Mouse (Mus musculus) CH12.LX (cell line): ENCODE results near the gene Anapc13.

Source experiments
- CTCF ChIP-seq, 2 experiments: IDR thresholded peaks in 1 of 2; conservative IDR thresholded peaks in 1 of 2; 2 replicates each; pipeline ENCODE4 v1.5.1; 2011 to 2012; ENCODE audit warnings: low read depth in 2 of 2, low read length in 2 of 2, improper control_type of control experiment in 1 of 2, inconsistent platforms in 1 of 2, mild to moderate bottlenecking in 1 of 2, moderate library complexity in 1 of 2
- POLR2AphosphoS2 ChIP-seq: IDR thresholded peaks from 2 replicates; pipeline ENCODE4 v1.6.1; 2011; ENCODE audit warnings: low read depth, low read length, improper control_type of control experiment
- TCF12 ChIP-seq: IDR thresholded peaks from 2 replicates; pipeline ENCODE4 v1.6.1; 2014; ENCODE audit warnings: low read depth, mild to moderate bottlenecking, inconsistent platforms, low read length, improper control_type of control experiment
- USF1 ChIP-seq: IDR thresholded peaks from 2 replicates; pipeline ENCODE4 v1.6.1; 2014; ENCODE audit warnings: low read depth, mild to moderate bottlenecking, inconsistent platforms, low read length, improper control_type of control experiment
- ZKSCAN1 ChIP-seq: IDR thresholded peaks from 2 replicates; pipeline ENCODE4 v1.6.1; 2012; ENCODE audit warnings: low read depth, inconsistent platforms, low read length, improper control_type of control experiment, borderline replicate concordance

- TF ChIP-seq CTCF (conservative IDR thresholded peaks at IDR 0.05 in 1 of 2, IDR thresholded peaks at IDR 0.05 in 1 of 2; ENCODE audit: low read depth in 2 of 2, low read length in 2 of 2) (no peak), TCF12 (no peak), ZKSCAN1 (no peak), USF1 (no peak), POLR2AphosphoS2 (no peak)
These were observed 3.2 kb upstream of the Anapc13 start for GRCm38 (mm10) chr9:102622876-102623275.
